Mouse (Mus musculus) liver, embryonic 14.5 days (tissue): ENCODE measurements around the gene Abr.

ENCODE experiments used
- CTCF ChIP-seq: IDR thresholded peaks from 2 replicates; pipeline ENCODE4 v1.5.1; 2016; ENCODE audit warnings: antibody characterized with exemption, low read depth, control low read depth
- EP300 ChIP-seq: IDR thresholded peaks from 2 replicates; pipeline ENCODE4 v1.6.1; 2016; ENCODE audit warnings: antibody characterized with exemption, low read depth

DNA sequence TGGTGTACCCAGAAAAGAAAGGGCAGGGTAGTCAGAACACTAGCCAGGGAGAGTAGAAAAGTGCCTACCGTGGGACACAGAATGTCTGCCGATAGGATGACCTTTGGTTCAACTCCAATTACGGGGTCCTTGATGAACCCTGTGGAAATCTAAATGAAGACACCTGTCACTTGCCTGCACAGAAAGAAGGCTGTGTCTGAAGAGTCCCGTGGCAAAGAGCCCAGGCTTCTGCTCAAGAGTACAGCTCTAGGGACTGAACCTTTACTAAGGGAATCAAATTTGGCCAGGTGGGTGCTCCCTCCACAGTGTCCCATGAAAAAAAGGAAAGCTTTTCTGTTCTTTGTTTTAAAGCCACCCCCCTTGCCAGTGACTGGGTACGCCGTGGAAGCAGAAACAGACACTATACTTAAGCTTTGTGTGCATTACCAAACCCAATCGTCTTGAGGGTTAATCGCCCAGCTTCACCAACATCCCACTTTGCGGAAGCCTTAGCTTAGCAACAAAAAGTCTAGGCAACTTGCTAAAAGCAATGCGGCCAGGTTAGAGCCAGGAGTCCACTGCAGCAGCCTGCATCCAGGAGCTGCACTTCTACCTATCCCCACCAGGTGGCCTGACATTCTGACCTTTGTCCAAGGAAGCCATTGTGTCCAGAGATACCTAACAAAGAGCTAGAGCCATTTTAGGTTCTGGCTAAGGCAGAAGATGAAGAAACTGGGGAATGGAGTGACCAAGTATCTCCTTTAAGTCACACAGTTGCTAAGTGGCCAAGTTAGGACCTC, 85.3 kb downstream of the Abr start:
- TF ChIP-seq CTCF, result peak; percentile 74
- no peak for TF ChIP-seq EP300
